Mouse (Mus musculus): Measurements from ENCODE around the gene Samd13. TPM values are rescaled to one million over a fixed set of nuclear protein-coding genes. Genes with fewer than 3 reads are reported as not detected.

The Samd13 gene
- polyA plus RNA-seq, 1 experiment from 2014 or later: 1.2 TPM

- H3K27ac ChIP-seq (ENCODE audit: low read depth, low read length): no peak overlapping the region
- no peak for ATAC-seq (ENCODE audit: low FRiP score, low TSS enrichment)
- WGBS: 77% methylated on average over 6 of the region's 6 CpGs
- no peaks in the 10 kb centered on the region for H3K9me3 ChIP-seq (ENCODE audit: control insufficient read depth, low read length)
- H3K27me3 ChIP-seq (ENCODE audit: control insufficient read depth, insufficient read depth, low read length): no peaks in the 10 kb centered on the region
- H3K36me3 ChIP-seq (ENCODE audit: control insufficient read depth, insufficient read depth, low read length): no peaks in the 10 kb centered on the region
- H3K4me2 ChIP-seq (replicated peaks; ENCODE audit: low read depth, low read length): no peak overlapping the region
- no peak overlapping the region for H3K9ac ChIP-seq (ENCODE audit: low read depth, low read length)
- H3K4me3 ChIP-seq (ENCODE audit: low read length): no peak overlapping the region
- no peaks in the 10 kb centered on the region for H3K4me1 ChIP-seq (ENCODE audit: control insufficient read depth, insufficient read depth, low read length)
Measured at GRCm38 (mm10) chr3:146598411-146598810, 87.0 kb downstream of the Samd13 start.

GRCm38 (mm10) chr3:146596864-146597263 lies 88.5 kb downstream of the Samd13 start:
- H3K9me3 ChIP-seq (ENCODE audit: control insufficient read depth, low read length): no peaks in the 10 kb centered on the region
- ATAC-seq (ENCODE audit: low FRiP score, low TSS enrichment): no peak
- H3K9ac ChIP-seq (ENCODE audit: low read depth, low read length): no peak overlapping the region
- no peak overlapping the region for H3K27ac ChIP-seq (ENCODE audit: low read depth, low read length)
- no peak overlapping the region for H3K4me3 ChIP-seq (ENCODE audit: low read length)
- H3K4me2 ChIP-seq (replicated peaks; ENCODE audit: low read depth, low read length): no peak overlapping the region
- H3K27me3 ChIP-seq (ENCODE audit: control insufficient read depth, insufficient read depth, low read length): no peaks in the 10 kb centered on the region
- no peaks in the 10 kb centered on the region for H3K4me1 ChIP-seq (ENCODE audit: control insufficient read depth, insufficient read depth, low read length)
- WGBS: 88% methylated on average over 7 of the region's 7 CpGs
- H3K36me3 ChIP-seq (ENCODE audit: control insufficient read depth, insufficient read depth, low read length): no peaks in the 10 kb centered on the region

- Histone ChIP-seq H3K9me3 (ENCODE audit: control insufficient read depth, low read length) (no peaks in the 10 kb centered on the region), H3K27me3 (ENCODE audit: control insufficient read depth, insufficient read depth, low read length) (no peaks in the 10 kb centered on the region), H3K36me3 (ENCODE audit: control insufficient read depth, insufficient read depth, low read length) (no peaks in the 10 kb centered on the region), H3K4me2 (replicated peaks; ENCODE audit: low read depth, low read length) (no peak overlapping the region), H3K4me3 (ENCODE audit: low read length) (no peak overlapping the region), H3K9ac (ENCODE audit: low read depth, low read length) (no peak overlapping the region), H3K27ac (ENCODE audit: low read depth, low read length) (no peak overlapping the region), H3K4me1 (ENCODE audit: control insufficient read depth, insufficient read depth, low read length) (no peaks in the 10 kb centered on the region)
- WGBS: 92% methylated on average over 8 of the region's 8 CpGs
- ATAC-seq (ENCODE audit: low FRiP score, low TSS enrichment): no peak
Measured at GRCm38 (mm10) chr3:146596387-146596786, 89.0 kb downstream of the Samd13 start.

- ATAC-seq (ENCODE audit: low FRiP score, low TSS enrichment): no peak
- H3K9ac ChIP-seq (ENCODE audit: low read depth, low read length): no peak overlapping the region
- no peak overlapping the region for H3K4me2 ChIP-seq (replicated peaks; ENCODE audit: low read depth, low read length)
- H3K9me3 ChIP-seq (ENCODE audit: control insufficient read depth, low read length): no peaks in the 10 kb centered on the region
- WGBS: 79% methylated on average over 6 of the region's 6 CpGs
- no peaks in the 10 kb centered on the region for H3K27me3 ChIP-seq (ENCODE audit: control insufficient read depth, insufficient read depth, low read length)
- H3K4me3 ChIP-seq (ENCODE audit: low read length): no peak overlapping the region
- no peak overlapping the region for H3K27ac ChIP-seq (ENCODE audit: low read depth, low read length)
- H3K36me3 ChIP-seq (ENCODE audit: control insufficient read depth, insufficient read depth, low read length): no peaks in the 10 kb centered on the region
- no peaks in the 10 kb centered on the region for H3K4me1 ChIP-seq (ENCODE audit: control insufficient read depth, insufficient read depth, low read length)
Measured at GRCm38 (mm10) chr3:146595440-146595839, 90.0 kb downstream of the Samd13 start.

Other genes starting within 250 kb of the Samd13 start
- 8.9 and 12.9 TPM in 2 replicates for gene Ctbs, start 235.8 kb downstream of the Samd13 start, polyA plus RNA-seq (2014; fragmentation: Nextera tagmentation; extraction: Ambion mirVana)
- 6.0 and 6.8 TPM in 2 replicates for gene Spata1, start 185.8 kb downstream of the Samd13 start, polyA plus RNA-seq (2014; fragmentation: Nextera tagmentation; extraction: Ambion mirVana)
- 1,038 and 1,404 TPM in 2 replicates for gene Gng5, start 185.8 kb downstream of the Samd13 start, polyA plus RNA-seq (2014; fragmentation: Nextera tagmentation; extraction: Ambion mirVana)
- gene Rpf1, start 164.2 kb downstream of the Samd13 start, polyA plus RNA-seq (2014; fragmentation: Nextera tagmentation; extraction: Ambion mirVana): 69.5 and 78.7 TPM in 2 replicates
- gene Uox, start 115.2 kb downstream of the Samd13 start, polyA plus RNA-seq (2014; fragmentation: Nextera tagmentation; extraction: Ambion mirVana): not detected in 2 replicates
- gene Dnase2b, start 70.0 kb downstream of the Samd13 start, polyA plus RNA-seq (2014; fragmentation: Nextera tagmentation; extraction: Ambion mirVana): not detected in 2 replicates
- gene 4930503B20Rik, start 34.3 kb downstream of the Samd13 start, polyA plus RNA-seq (2014; fragmentation: Nextera tagmentation; extraction: Ambion mirVana): not detected in 2 replicates
- 29.3 and 65.2 TPM in 2 replicates for gene Prkacb, start 127.4 kb upstream of the Samd13 start, polyA plus RNA-seq (2014; fragmentation: Nextera tagmentation; extraction: Ambion mirVana)
- gene Ttll7, start 166.8 kb upstream of the Samd13 start, polyA plus RNA-seq (2014; fragmentation: Nextera tagmentation; extraction: Ambion mirVana): 1.2 and 1.7 TPM in 2 replicates